Mouse (Mus musculus): ENCODE measurements around the gene Larp4b.

The Larp4b gene

GRCm38 (mm10) chr13:9181106-9181505, 87.4 kb downstream of the Larp4b start:
- DNase-seq, result no peak

- peak; percentile 86 for DNase-seq
These were observed 88.1 kb downstream of the Larp4b start for GRCm38 (mm10) chr13:9181666-9182264.

DNA sequence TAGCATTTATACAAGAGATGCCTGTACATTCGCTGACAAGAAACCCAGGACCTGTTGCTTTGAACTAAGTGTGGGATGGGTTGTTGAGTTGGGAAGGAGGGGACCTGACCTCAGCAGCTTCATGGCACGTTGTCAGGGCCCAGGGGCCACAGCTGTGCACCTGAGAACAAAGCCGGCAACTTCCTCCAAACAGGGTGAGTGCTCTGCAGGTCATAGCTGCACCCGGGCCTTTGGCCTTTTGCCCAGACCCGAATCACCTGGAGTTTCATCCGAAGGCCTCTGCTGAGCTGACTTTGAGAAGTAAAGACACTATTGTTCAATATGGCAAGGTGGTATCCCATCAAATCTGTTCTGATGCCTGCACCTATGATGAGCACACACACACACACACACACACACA, 90.6 kb downstream of the Larp4b start:
- no peak for DNase-seq

DNA sequence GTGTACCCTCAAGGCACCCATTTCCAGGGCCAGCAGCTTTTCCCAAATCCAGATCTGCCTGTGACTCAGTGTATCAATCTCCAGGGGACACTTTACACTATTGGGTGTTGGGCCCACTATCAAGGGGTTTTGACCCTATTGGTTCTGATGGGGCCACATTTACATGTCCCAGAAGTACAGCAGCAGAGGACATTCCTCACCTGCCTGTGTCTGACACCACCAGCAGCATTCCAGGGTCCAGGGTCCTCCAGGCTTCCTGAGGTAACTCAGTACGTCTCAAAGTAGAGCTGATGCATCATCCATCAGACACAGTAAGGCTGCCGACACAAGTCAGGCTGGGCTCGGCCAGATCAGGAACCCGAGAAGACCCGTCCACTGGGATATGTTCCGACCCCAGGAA, 91.0 kb downstream of the Larp4b start:
- DNase-seq, result no peak

DNA sequence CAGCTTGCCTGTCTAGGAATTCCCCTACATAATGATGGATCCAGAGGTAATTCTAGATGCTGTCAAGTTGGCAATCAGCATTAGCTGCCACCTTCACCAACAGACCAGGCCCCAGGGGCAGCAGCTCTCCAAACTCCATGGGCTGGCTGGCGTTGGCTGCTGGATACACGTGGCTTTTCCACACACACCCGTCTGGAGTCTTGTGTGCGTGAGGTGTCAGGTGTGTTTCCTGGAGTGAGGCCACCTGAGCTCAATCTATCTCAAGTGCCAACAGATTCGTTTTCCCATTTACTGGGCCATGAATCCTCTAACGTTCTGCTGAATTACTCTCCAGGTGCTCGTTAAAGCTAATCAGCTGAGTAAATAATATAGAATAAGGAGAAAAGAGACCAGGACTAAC, 93.5 kb downstream of the Larp4b start:
- DNase-seq, result no peak

- DNase-seq, result no peak
These were observed 94.2 kb downstream of the Larp4b start for GRCm38 (mm10) chr13:9187566-9188530.

- no peak for DNase-seq
These were observed 95.8 kb downstream of the Larp4b start for GRCm38 (mm10) chr13:9189481-9189880.

DNA sequence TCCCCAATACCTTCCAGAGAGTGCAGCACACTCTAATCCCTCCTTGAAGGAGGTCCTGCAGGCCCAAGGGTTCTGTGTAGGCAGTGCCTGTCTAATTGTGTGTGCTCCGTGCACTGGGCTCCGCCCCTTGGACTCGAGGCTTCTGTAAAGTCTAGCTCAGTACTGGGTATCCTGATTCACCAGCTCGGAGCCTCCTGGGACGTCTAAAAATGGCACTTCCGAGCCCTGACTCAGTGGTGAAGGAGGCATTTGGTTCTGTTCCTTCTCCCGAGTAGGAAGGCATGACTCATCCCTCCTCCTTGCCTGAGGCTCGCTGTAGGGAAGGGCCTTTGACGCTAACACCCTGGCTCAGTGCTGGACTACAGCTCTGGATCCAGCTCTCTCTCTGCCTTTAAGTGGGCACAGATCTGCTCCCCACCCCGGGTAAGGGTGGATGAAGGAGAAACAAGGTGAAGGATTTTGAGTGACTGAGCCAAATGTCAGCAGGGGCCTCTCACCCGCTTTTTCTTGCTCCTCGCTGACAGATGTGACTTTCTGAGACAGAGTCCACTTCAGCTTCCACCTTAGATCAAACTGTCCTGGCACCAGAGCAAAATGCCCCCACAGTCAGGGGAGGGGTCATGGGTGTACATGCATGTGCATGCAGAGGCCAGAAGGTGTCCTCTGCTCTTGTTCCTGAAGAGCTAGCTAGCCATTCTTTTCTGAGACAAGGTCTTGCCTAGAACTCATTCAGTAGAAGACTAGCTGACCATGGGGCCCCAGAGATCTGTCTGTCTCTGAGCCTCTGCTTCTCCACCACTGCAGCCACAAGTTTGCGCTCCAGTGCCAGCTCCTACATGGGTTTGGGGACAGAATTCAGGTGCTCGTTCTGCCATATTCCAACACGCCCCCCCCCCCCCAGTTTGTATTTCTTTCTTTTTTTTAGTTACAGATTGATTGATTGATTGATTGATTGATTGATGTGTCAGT, 97.8 kb downstream of the Larp4b start:
- peak; percentile 40 for DNase-seq

GRCm38 (mm10) chr13:9192797-9193330, 99.2 kb downstream of the Larp4b start:
- DNase-seq, result no peak

GRCm38 (mm10) chr13:9194656-9195055, 101.0 kb downstream of the Larp4b start:
- no peak for DNase-seq

GRCm38 (mm10) chr13:9195565-9195964, 101.9 kb downstream of the Larp4b start:
- DNase-seq, result no peak

- DNase-seq, result no peak
These were observed 104.4 kb downstream of the Larp4b start for GRCm38 (mm10) chr13:9198106-9198505.

- peak; percentile 43 for DNase-seq
These were observed 105.2 kb downstream of the Larp4b start for GRCm38 (mm10) chr13:9198728-9199464.

- DNase-seq, result no peak
These were observed 105.8 kb downstream of the Larp4b start for GRCm38 (mm10) chr13:9199465-9199844.

DNA sequence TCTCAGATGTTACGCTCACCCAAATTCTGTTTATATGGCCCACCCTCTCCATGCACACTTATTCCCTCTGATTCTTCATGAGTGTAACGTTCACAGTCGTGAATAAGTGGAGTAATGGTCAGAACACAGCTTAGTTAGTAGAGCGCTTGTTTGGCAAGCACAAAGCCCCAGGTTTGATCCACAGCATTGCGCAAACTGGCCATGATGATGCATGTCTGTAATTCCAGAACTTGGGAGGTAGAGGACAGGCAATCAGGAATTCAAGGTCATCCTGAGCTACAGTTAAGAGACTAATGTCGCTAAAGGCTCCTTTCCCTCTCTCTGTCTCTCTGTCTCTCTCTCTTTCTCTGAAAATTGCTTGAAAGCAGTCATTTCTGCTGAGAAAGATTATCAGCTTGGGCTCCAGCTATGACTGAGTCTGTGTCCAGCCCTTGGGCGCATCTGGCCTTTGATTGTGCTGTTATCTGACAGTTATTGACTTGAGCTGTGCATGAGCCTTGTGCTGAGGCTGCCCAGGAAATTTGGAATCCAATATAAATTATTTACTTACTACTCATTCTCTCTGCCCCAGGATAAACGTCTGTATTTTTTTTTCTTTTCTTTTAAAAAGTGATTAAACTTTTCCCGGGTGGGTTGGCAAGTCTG, 129.2 kb downstream of the Larp4b start:
- no peak for DNase-seq
